Mouse (Mus musculus) ovary, adult 18-20 months (tissue): ENCODE results near the gene Erbin.
A peak's percentile ranks its signal among the peaks of the same experiment; 100 is the strongest.

Experiments used
- DNase-seq: peaks from one replicate; pipeline ENCODE4 v3.0.0; 2022; ENCODE audit warnings: low spot score, mixed read lengths

The Erbin gene

GRCm38 (mm10) chr13:103920261-103920932 is at the start of gene Erbin:
Gene Erbin (minus strand): TSS chr13:103920514.
- DNase-seq: peak; percentile 68

- DNase-seq: no peak
Measured at GRCm38 (mm10) chr13:103969912-103970311, 49.6 kb upstream of the Erbin start.

- DNase-seq: no peak
Measured at GRCm38 (mm10) chr13:103967987-103968386, 47.7 kb upstream of the Erbin start.

GRCm38 (mm10) chr13:103966696-103967215 is 46.4 kb upstream of the Erbin start:
- DNase-seq: no peak

- no peak for DNase-seq
Measured at GRCm38 (mm10) chr13:103965187-103965586, 44.9 kb upstream of the Erbin start.

- no peak for DNase-seq
Measured at GRCm38 (mm10) chr13:103963094-103963493, 42.8 kb upstream of the Erbin start.

- peak; percentile 28 for DNase-seq
Measured at GRCm38 (mm10) chr13:103959841-103960240, 39.5 kb upstream of the Erbin start.

- no peak for DNase-seq
Measured at GRCm38 (mm10) chr13:103958607-103959123, 38.4 kb upstream of the Erbin start.

- no peak for DNase-seq
Measured at GRCm38 (mm10) chr13:103957175-103957940, 37.0 kb upstream of the Erbin start.

- DNase-seq: no peak
Measured at GRCm38 (mm10) chr13:103955652-103956051, 35.3 kb upstream of the Erbin start.

- no peak for DNase-seq
Measured at GRCm38 (mm10) chr13:103951393-103951792, 31.1 kb upstream of the Erbin start.

- no peak for DNase-seq
Measured at GRCm38 (mm10) chr13:103940796-103941195, 20.5 kb upstream of the Erbin start.

GRCm38 (mm10) chr13:103924586-103924985 is 4.3 kb upstream of the Erbin start:
- DNase-seq: no peak

GRCm38 (mm10) chr13:103923402-103924065 is 3.2 kb upstream of the Erbin start:
- DNase-seq: no peak

- no peak for DNase-seq
Measured at GRCm38 (mm10) chr13:103921831-103922380, 1.6 kb upstream of the Erbin start.

- peak; percentile 83 for DNase-seq
Measured at GRCm38 (mm10) chr13:103920933-103921830, 868 bp upstream of the Erbin start.

GRCm38 (mm10) chr13:103919956-103920260 is 406 bp downstream of the Erbin start:
- DNase-seq: no peak

GRCm38 (mm10) chr13:103919234-103919955 is 919 bp downstream of the Erbin start:
- no peak for DNase-seq

GRCm38 (mm10) chr13:103918432-103918831 is 1.9 kb downstream of the Erbin start:
- DNase-seq: no peak

- no peak for DNase-seq
Measured at GRCm38 (mm10) chr13:103914114-103914736, 6.1 kb downstream of the Erbin start.
